Mouse (Mus musculus) thymus, adult 2 months (tissue): ENCODE measurements around the gene Stk38l.

ENCODE experiments used
- CTCF ChIP-seq: fragments of 200-500 bp; IDR thresholded peaks from 2 replicates; pipeline ENCODE4 v1.5.1; 2012; ENCODE audit warnings: mild to moderate bottlenecking, control low read depth, low read length, moderate library complexity, borderline replicate concordance; ENCODE audit not compliant: control insufficient read depth, poor library complexity, insufficient read depth; ENCODE audit errors: extremely low read depth
- POLR2A ChIP-seq: fragments of 200-500 bp; IDR thresholded peaks from 2 replicates; pipeline ENCODE4 v1.6.1; 2012; ENCODE audit warnings: mild to moderate bottlenecking, low read length, control low read depth, moderate library complexity; ENCODE audit not compliant: control insufficient read depth, poor library complexity, insufficient read depth; ENCODE audit errors: extremely low read depth

GRCm38 (mm10) chr6:146753560-146754160 lies 28.9 kb downstream of the Stk38l start:
- no peak for TF ChIP-seq CTCF
- no peak for TF ChIP-seq POLR2A
